Mouse (Mus musculus): ENCODE results near the gene Zbtb7a. TPM values are rescaled to one million over a fixed set of nuclear protein-coding genes. Genes with fewer than 3 reads are reported as not detected.
A peak's percentile ranks its signal among the peaks of the same experiment; 100 is the strongest.
"Not testable (repeated sequence)": the region's sequence is repeated elsewhere in the genome, so short reads cannot be mapped to it uniquely, and the experiment has no call there.

Gene Zbtb7a
- total RNA-seq, 2 experiments from 2014 or later = 28.2 to 30.1 TPM

DNA sequence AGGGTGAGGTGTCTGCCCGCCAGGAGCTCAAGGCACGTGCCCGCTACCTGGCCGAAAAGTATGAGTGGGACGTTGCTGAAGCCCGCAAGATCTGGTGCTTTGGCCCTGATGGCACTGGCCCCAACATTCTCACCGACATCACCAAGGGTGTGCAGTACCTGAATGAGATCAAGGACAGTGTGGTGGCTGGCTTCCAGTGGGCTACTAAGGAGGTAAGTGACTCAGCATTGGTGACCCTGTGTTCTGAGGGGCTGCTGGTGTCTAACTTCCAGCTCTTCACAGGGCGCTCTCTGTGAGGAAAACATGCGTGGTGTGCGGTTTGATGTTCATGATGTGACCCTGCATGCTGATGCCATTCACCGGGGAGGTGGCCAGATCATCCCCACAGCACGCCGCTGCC, 45.9 kb downstream of the Zbtb7a start:
- no peak for DNase-seq
- intact Hi-C loops (cut with DNase I; ENCODE audit: low total_unique reads) = no loop called here

DNA sequence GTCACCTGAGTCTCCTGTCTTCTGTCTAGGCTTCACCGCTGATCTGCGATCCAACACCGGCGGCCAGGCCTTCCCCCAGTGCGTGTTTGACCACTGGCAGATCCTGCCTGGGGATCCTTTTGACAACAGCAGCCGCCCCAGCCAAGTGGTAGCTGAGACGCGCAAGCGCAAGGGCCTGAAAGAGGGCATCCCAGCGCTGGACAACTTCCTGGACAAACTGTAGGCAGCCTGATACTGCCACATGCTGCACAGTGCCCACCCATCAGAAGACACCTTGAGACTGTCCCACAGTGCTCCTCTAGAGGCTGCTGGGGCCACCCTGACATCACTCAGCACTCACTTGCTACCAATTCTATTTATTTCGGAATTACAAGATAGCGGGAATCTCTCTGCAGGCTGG, 46.8 kb downstream of the Zbtb7a start:
- intact Hi-C loops (cut with DNase I; ENCODE audit: low total_unique reads); DNase-seq: not testable (repeated sequence)

- peak; percentile 93 for DNase-seq
- intact Hi-C loops (cut with DNase I; ENCODE audit: low total_unique reads) = no loop called here
Measured at GRCm38 (mm10) chr10:81182336-81183333, 47.6 kb downstream of the Zbtb7a start, which contains the start of gene Dapk3. Gene Dapk3, plus strand, starts transcription at chr10:81183005.

DNA sequence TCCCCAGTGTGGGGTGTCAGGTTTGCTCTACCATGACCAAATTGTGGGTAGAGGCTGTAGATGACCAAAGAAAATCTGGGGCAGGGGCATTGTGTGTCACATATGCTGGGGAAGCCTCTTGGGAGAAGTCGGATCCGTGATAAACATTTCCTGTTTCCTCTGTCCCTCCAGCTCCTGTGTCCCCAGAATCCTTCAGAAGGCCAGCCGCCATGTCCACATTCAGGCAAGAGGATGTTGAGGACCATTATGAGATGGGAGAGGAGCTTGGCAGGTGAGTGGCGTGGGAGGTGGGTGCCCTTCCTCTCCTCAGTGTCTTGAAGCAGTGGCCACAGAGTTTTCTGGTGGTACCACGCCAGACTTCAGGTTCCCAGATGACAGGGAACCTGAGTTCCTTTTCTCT, 48.8 kb downstream of the Zbtb7a start, which contains the start of gene 4930442H23Rik:
TSS of gene 4930442H23Rik (minus strand) at position 45 of the 400 bp plus-strand sequence.
- DNase-seq = no peak

GRCm38 (mm10) chr10:81184765-81185164, 49.7 kb downstream of the Zbtb7a start:
- intact Hi-C loops (cut with DNase I; ENCODE audit: low total_unique reads) = no loop called here
- DNase-seq = no peak

More for the DNA sequence above, 48.8 kb downstream of the Zbtb7a start, which contains the start of gene 4930442H23Rik:
- intact Hi-C loops (cut with DNase I; ENCODE audit: low total_unique reads) = no loop called here

DNA sequence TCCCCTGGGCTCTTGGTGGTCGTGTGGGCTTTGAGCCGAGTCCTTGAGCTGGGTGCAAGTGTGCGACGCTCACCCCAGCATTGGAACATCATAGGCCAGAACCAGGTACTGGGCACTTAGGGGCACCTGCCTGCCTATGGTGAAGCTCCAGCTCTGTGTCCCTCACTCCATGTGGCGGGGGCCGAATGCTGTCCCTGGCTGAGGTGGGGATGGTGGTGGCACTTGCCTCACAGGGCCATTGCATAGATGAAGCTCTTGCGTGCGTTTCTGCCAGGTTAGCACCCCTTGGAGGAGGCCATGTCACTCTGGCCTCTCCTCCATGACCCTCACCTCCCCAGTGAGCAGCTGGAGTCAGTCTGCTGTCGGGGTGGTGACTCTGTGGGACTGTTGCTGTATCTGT, 52.1 kb downstream of the Zbtb7a start:
- DNase-seq = no peak

GRCm38 (mm10) chr10:81189821-81190220, 54.8 kb downstream of the Zbtb7a start:
- DNase-seq = no peak
- intact Hi-C loops (cut with DNase I; ENCODE audit: low total_unique reads) = no loop called here

More for the DNA sequence above, 52.1 kb downstream of the Zbtb7a start:
- intact Hi-C loops (cut with DNase I; ENCODE audit: low total_unique reads) = no loop called here

GRCm38 (mm10) chr10:81190236-81190911, 55.4 kb downstream of the Zbtb7a start:
- intact Hi-C loops (cut with DNase I; ENCODE audit: low total_unique reads) = no loop called here
- DNase-seq = no peak

- no peak for DNase-seq
- intact Hi-C loops (cut with DNase I; ENCODE audit: low total_unique reads) = no loop called here
Measured at GRCm38 (mm10) chr10:81190912-81191321, 55.9 kb downstream of the Zbtb7a start.

DNA sequence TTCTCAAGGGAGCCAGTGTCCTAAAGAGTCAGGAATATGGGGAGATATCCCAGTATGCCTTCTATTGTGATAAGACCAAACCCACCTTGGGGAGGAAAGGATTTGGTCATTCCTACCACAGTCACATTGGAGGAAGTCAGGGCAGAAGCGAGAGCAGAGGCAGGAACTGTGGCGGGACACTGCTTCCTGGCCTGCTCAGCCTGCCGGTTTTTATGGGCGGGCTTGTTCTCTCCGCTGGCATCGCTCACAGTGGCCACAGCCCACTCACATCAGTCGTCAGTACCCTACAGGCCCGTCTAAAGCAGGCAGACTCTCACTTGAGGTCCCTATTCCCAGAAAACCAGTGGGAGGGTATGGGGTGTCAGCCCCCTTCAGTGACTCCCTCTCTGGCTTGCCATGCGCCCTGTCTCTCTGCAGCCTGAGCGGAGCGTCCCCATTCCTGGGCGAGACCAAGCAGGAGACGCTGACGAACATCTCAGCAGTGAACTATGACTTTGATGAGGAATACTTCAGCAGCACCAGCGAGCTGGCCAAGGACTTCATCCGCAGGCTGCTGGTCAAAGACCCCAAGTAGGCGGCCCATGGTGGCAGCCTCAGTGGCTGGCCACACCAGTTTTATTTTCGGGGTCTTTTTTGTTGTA, 56.4 kb downstream of the Zbtb7a start:
- intact Hi-C loops (cut with DNase I; ENCODE audit: low total_unique reads) = no loop called here
- no peak for DNase-seq

DNA sequence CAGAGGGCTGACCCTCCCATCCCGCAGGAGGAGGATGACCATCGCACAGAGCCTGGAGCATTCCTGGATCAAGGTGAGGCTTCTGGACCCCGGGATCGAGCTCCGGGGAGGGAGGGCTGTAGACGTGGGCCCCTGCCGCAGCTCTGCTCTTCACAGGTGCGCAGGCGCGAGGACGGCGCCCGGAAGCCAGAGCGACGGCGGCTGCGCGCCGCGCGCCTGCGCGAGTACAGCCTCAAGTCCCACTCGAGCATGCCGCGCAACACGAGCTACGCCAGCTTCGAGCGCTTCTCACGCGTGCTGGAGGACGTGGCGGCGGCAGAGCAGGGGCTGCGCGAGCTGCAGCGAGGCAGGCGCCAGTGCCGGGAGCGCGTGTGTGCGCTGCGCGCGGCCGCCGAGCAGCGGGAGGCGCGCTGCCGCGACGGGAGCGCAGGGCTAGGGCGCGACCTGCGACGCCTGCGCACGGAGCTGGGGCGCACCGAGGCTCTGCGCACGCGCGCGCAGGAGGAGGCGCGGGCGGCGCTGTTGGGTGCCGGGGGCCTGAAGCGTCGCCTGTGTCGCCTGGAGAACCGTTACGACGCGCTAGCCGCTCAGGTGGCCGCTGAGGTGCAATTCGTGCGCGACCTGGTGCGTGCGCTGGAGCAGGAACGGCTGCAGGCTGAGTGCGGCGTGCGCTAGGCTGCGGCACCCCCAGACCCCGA, 57.4 kb downstream of the Zbtb7a start:
- DNase-seq = peak; percentile 82
- intact Hi-C loops (cut with DNase I; ENCODE audit: low total_unique reads) = no loop called here

- intact Hi-C loops (cut with DNase I; ENCODE audit: low total_unique reads) = no loop called here
Measured at GRCm38 (mm10) chr10:81192968-81193501, 58.0 kb downstream of the Zbtb7a start.

DNA sequence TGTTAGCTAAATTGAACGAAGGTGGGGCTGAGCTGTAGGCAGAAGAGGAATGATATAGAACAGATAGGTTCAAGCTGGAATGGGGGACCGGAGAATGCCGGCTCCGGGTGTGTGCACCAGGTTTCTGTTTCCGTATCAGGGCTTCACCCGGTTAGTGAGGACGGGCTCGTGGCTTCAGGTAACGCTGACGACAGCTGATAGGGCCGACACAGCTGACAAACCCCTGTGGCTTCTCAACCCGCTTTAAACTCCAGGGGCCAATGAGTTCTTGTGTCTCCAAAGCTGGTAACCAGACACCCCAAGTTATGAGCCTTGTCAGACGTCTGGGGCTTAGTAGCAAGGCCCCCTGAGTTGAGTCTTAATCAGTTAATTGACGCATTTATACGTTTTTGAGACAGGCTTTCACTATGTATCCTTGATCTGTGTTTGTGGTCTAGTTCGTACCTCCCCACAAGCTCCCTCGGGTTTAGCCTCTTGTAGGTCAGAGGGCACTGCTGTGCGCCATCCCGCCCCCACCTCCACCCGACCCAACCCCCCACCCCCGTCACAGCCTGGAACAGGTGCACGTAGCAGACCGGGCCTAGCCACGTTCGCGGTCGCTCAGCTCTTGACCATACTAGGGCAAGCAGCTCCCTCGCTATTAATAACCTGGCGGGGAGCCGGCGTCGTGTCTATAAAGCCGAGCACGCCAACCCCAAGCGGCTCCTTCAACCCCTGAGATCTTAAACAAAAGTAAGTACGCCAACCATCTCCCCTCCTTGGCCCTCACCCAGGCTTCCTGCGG, 59.2 kb downstream of the Zbtb7a start:
- intact Hi-C loops (cut with DNase I; ENCODE audit: low total_unique reads) = no loop called here
- DNase-seq = peak; percentile 80

More at GRCm38 (mm10) chr10:81192968-81193501, 58.0 kb downstream of the Zbtb7a start:
- DNase-seq = no peak

DNA sequence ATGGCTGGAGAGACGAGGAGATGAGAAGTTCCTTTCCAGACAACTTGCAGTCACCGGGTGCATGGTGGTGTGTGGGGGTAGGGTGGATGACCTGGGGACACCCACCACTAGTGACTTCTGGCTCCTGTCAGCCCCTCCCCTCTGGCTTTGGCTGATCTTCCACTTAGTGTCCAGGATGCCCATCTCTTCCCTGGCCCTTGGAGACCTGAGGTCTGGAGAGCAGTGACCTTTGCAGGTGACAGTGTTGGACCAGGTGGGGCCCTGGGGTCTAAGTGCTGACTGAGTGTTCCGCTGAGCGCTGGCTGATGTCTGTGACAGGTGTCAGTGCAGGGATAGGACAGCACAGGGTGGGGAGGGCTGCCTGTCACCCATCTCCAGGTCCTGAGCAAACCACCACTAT, 60.3 kb downstream of the Zbtb7a start:
- DNase-seq = no peak
- intact Hi-C loops (cut with DNase I; ENCODE audit: low total_unique reads) = no loop called here

DNA sequence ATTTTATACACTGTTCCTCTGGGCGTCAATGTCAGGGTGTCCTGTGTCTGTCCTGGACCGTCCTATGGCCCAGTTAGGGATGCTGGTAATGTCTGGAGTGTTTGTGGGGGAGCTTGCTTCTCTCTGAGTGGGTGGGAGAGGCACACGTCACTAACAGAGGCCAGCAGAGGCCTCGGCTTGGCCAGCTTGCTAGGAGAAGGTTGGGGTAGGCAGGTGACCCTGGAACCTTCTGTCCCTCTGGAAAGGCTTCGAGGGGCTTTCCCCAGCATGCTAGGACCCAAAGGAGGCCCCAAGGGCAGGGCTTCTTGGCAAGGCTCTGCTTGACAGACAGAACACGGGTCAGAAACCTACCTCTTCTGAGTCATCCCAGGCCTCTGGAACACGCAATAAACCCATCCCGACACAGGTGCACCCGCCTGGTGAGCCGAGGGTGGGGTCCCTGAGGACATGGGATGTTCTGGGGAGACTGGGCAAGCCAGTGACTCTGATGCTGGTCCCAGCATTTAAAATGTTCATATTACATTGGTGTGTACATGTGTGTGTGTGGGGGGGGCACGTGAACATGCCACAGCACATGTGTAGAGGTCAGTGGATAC, 61.5 kb downstream of the Zbtb7a start:
- DNase-seq = no peak
- intact Hi-C loops (cut with DNase I; ENCODE audit: low total_unique reads) = no loop called here

DNA sequence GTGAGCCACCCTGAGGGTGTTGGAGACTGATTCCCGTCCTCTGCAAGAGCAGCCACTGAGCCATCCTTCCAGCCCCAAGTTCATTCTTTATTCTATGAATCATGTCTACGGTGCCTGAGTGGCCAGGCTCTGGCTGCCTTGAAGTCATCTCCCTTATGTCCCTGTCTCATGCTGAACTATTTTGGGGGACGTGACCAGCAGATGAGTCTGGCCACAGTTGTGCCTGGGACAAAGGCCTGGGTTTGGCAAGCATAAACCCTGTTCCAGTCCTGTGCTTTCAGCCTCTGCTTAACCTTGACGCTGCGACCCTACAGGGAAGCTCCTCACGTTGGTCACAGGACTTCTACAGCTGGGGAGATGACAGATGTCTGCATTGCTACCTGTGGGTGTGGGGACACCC, 62.3 kb downstream of the Zbtb7a start:
- intact Hi-C loops (cut with DNase I; ENCODE audit: low total_unique reads) = no loop called here
- DNase-seq = no peak

DNA sequence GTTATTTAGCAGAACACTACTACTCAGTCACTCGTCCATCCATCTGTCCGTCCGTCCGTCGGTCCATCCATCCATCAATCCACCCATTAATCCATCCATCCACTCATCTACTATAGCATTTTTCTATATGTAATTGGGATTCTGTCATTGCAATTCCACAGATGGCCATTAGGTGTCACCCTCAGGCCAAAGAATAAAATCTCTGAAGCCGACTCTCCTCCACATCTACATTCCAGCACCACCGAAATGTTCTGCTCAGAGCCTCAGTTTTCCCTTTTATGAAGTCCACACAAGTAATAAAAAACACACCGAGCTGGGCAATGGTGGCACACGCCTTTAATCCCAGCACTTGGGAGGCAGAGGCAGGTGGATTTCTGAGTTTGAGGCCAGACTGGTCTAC, 63.2 kb downstream of the Zbtb7a start:
- DNase-seq = no peak
- intact Hi-C loops (cut with DNase I; ENCODE audit: low total_unique reads) = no loop called here

GRCm38 (mm10) chr10:81198990-81199389, 64.0 kb downstream of the Zbtb7a start:
- intact Hi-C loops (cut with DNase I; ENCODE audit: low total_unique reads) = no loop called here
- DNase-seq = no peak
